20 mouse cellular contexts compared by ENCODE assay signal in the genomic region with DNA sequence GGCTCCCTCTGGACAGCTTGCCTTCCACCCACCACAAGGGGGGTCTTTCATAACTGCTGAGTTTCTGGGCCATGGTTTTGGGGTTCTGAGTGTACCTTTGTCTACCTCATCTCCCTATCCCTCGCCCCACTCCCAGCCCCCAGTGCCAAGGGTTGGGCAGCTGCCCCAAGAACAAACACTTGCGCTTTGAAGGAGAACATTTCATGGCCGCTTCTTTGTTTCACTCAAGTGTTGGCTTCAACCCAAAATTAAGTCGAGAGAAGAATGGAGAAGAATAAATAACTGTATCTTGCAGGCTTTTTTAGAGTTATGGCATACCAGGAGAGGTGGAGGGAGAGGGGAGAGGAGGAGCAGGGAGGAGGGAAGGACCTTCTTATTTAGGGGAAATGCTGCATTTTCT.
DNase-seq lines count a peak whose midpoint lies in the region; ATAC-seq and TF ChIP-seq lines count a peak whose summit lies in the region.
"Had no signal": no experiment of that assay in that cellular context is flagged by ENCODE, and none has a peak within 500 bp of the region (broad histone marks: within the 10 kb centered on the region; RNA-seq: fewer than 3 reads in every experiment).

No protein-coding gene starts in this region.

- peak overlapping the region; percentile 68 for H3K27ac ChIP-seq in lung, embryonic 15.5 days
- H3K27ac ChIP-seq in stomach, postnatal 0 days (replicated peaks): no peak overlapping the region
- H3K27ac ChIP-seq: embryonic facial prominence, embryonic 13.5 days; forebrain, embryonic 12.5 days; gastrocnemius, adult 2 months; hindbrain, embryonic 10.5 days had no signal

- H3K4me3 ChIP-seq in lung, embryonic 15.5 days: no peak overlapping the region
- H3K4me3 ChIP-seq in stomach, postnatal 0 days (ENCODE audit: low read depth, low read length): no peak overlapping the region
- H3K4me3 ChIP-seq: embryonic facial prominence, embryonic 13.5 days; forebrain, embryonic 12.5 days; gastrocnemius, adult 2 months; heart, embryonic 12.5 days; hindbrain, embryonic 10.5 days had no signal

- WGBS in lung, embryonic 15.5 days: 22% methylated on average over 4 of the region's 4 CpGs
- 33% methylated on average over 4 of the region's 4 CpGs for WGBS in stomach, postnatal 0 days

- H3K9ac ChIP-seq in lung, embryonic 15.5 days: no peak overlapping the region
- H3K9ac ChIP-seq in stomach, postnatal 0 days (ENCODE audit: low read length): no peak overlapping the region
- H3K9ac ChIP-seq: embryonic facial prominence, embryonic 13.5 days; forebrain, embryonic 12.5 days; heart, embryonic 12.5 days had no signal

- peak; percentile 17; the same call in 1 of the 2 replicates for ATAC-seq in lung, embryonic 15.5 days (ENCODE audit: borderline replicate concordance, extremely low read depth, low FRiP score, low TSS enrichment)
- 0 out of 2 replicates have a peak, but pooled peaks have one; percentile 21 for ATAC-seq in stomach, postnatal 0 days (ENCODE audit: low FRiP score, low TSS enrichment)
- ATAC-seq: activated CD4-positive, CD25-positive, alpha-beta regulatory T cell, adult 4 months; Patski had no signal

- H3K36me3 ChIP-seq in lung, embryonic 15.5 days: no peaks in the 10 kb centered on the region
- H3K36me3 ChIP-seq in stomach, postnatal 0 days (ENCODE audit: control insufficient read depth, insufficient read depth, low read length): no peaks in the 10 kb centered on the region
- H3K36me3 ChIP-seq: embryonic facial prominence, embryonic 13.5 days; forebrain, embryonic 12.5 days; heart, embryonic 12.5 days; hindbrain, embryonic 10.5 days had no signal

- H3K27me3 ChIP-seq in lung, embryonic 15.5 days: no peaks in the 10 kb centered on the region
- H3K27me3 ChIP-seq in stomach, postnatal 0 days (ENCODE audit: control insufficient read depth, insufficient read depth, low read length): no peaks in the 10 kb centered on the region
- H3K27me3 ChIP-seq: CH12.LX; embryonic facial prominence, embryonic 13.5 days; forebrain, embryonic 12.5 days; Patski had no signal

- no peak overlapping the region for H3K4me2 ChIP-seq in lung, embryonic 15.5 days
- no peak overlapping the region for H3K4me2 ChIP-seq in stomach, postnatal 0 days (replicated peaks; ENCODE audit: low read depth)
- H3K4me2 ChIP-seq: embryonic facial prominence, embryonic 13.5 days; forebrain, embryonic 12.5 days; heart, embryonic 12.5 days had no signal

- TF ChIP-seq EP300 in stomach, postnatal 0 days (optimal IDR thresholded peaks at IDR 0.05): no peak

- DNase-seq in lung, adult 18-20 months: peak; percentile 63 to 77
- DNase-seq in lung, postnatal 14 days: peak; percentile 52
- peak; percentile 34 for DNase-seq in stomach, postnatal 0 days (ENCODE audit: low spot score)
- no peak for DNase-seq in layer of hippocampus, postnatal 36 days
- DNase-seq in ovary, postnatal 10 days (ENCODE audit: low spot score): no peak
- DNase-seq in urinary bladder, postnatal 36 days (ENCODE audit: low spot score in 2 of 2): no peak
- DNase-seq: adrenal gland, postnatal 14 days; cerebellum, adult 18-20 months; cerebellum, adult 9-11 months; cerebellum, postnatal 36 days; gastrocnemius, adult 2 months; gastrocnemius, postnatal 25 days had no signal

- no peaks in the 10 kb centered on the region for H3K9me3 ChIP-seq in lung, embryonic 15.5 days
- H3K9me3 ChIP-seq in stomach, postnatal 0 days (ENCODE audit: control insufficient read depth, low read length): no peaks in the 10 kb centered on the region
- H3K9me3 ChIP-seq: embryonic facial prominence, embryonic 13.5 days; forebrain, embryonic 12.5 days; hindbrain, embryonic 10.5 days had no signal

- TF ChIP-seq CTCF in stomach, postnatal 0 days (IDR thresholded peaks at IDR 0.05; ENCODE audit: low read depth): no peak

- H3K4me1 ChIP-seq in lung, embryonic 15.5 days: peaks cover 16% of the 10 kb centered on the region
- no peaks in the 10 kb centered on the region for H3K4me1 ChIP-seq in stomach, postnatal 0 days (replicated peaks; ENCODE audit: control insufficient read depth, insufficient read depth)
- H3K4me1 ChIP-seq: embryonic facial prominence, embryonic 13.5 days; hindbrain, embryonic 10.5 days had no signal

Comparison
In these comparisons a context has a peak if more than half of its experiments do, and no peak if none do; other contexts are left out.
1. DNase-seq: peak in lung, adult 18-20 months (2 of 2), lung, postnatal 14 days (single experiment) and stomach, postnatal 0 days (single experiment); none in layer of hippocampus, postnatal 36 days (0 of 2), ovary, postnatal 10 days (single experiment) and urinary bladder, postnatal 36 days (0 of 2).